Mouse (Mus musculus): ENCODE results near the gene Washc3.

DNA sequence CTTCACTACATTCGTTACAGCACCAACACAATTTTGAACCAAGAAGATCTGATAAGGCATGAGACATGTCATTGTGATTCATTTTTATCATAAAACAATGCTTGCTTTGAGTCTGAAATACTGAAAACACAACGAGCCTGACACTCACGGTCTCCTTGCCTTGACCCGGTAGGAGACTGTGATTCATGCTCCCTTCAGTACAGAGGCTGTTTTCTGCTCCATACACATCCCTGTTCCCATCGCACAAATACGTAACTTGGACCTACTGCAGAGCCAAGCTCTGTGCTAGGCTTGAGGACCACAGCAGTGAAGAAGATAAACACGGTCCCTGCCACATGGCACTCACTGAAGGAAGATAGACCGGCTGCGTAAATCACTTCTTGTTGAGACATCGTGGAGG lies 87.2 kb downstream of the Washc3 start:
- TF ChIP-seq CTCF (IDR thresholded peaks at IDR 0.05; ENCODE audit: extremely low read depth, insufficient read depth, low read length) (no peak), POLR2A (IDR thresholded peaks at IDR 0.05; ENCODE audit: extremely low read depth, insufficient read depth, low read length) (no peak)
